Mouse (Mus musculus): ENCODE measurements at regions not wholly inside any gene's neighbourhood (a gene's known extent, or its start where the extent isn't known, plus 50 kb on each side); places are given as distances from the start of the nearest gene placed in this dataset.

- H3K4me3 ChIP-seq, result no peak overlapping the region
- H3K27ac ChIP-seq, result no peak overlapping the region
- H3K4me1 ChIP-seq, result peaks cover 4% of the 10 kb centered on the region; the same call in 1 of the 2 replicates
- H3K9me3 ChIP-seq, result no peaks in the 10 kb centered on the region
- 83% methylated on average over 12 of the region's 12 CpGs for WGBS
- no peaks in the 10 kb centered on the region for H3K27me3 ChIP-seq
- no peak for ATAC-seq (ENCODE audit: insufficient number of reproducible peaks, low FRiP score, low TSS enrichment, low read depth)
- H3K9ac ChIP-seq, result no peak overlapping the region
- H3K36me3 ChIP-seq, result no peaks in the 10 kb centered on the region
- no peak overlapping the region for H3K4me2 ChIP-seq
Observed at GRCm38 (mm10) chr10:111388545-111389320, 84.3 kb upstream of the Nap1l1 start.

DNA sequence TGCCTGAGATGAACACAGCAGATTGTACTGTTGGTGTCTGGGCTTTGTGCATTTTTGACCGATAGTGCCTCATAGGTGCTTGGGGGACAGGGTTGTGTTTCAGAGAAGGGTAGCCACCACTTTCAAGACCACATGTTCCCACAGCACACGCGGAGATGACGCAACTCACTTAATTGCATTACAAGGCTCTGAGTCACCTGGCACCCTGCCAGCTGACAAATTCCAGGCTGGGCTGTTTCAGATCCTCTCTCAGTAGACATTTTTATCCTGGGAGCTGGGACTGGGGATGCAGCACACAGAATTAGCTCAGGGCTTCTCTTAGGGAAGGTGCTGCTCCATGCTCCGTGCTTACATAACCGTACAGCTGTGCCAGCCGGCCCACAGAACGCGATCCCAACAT, 83.1 kb upstream of the Nap1l1 start:
- no peak overlapping the region for H3K4me3 ChIP-seq
- no peaks in the 10 kb centered on the region for H3K9me3 ChIP-seq
- no peak overlapping the region for H3K27ac ChIP-seq
- H3K27me3 ChIP-seq, result no peaks in the 10 kb centered on the region
- H3K36me3 ChIP-seq, result no peaks in the 10 kb centered on the region
- WGBS, result 22% methylated on average over 9 of the region's 9 CpGs
- ATAC-seq (ENCODE audit: insufficient number of reproducible peaks, low FRiP score, low TSS enrichment, low read depth), result peak; percentile 54; the same call in 1 of the 2 replicates
- no peak overlapping the region for H3K9ac ChIP-seq
- no peak overlapping the region for H3K4me2 ChIP-seq
- peaks cover 4% of the 10 kb centered on the region; the same call in 1 of the 2 replicates for H3K4me1 ChIP-seq

- H3K36me3 ChIP-seq, result no peaks in the 10 kb centered on the region
- WGBS, result 91% methylated on average over 9 of the region's 9 CpGs
- H3K4me2 ChIP-seq, result no peak overlapping the region
- no peak overlapping the region for H3K9ac ChIP-seq
- no peak for ATAC-seq (ENCODE audit: insufficient number of reproducible peaks, low FRiP score, low TSS enrichment, low read depth)
- H3K27me3 ChIP-seq, result no peaks in the 10 kb centered on the region
- no peak overlapping the region for H3K4me3 ChIP-seq
- peaks cover 7% of the 10 kb centered on the region for H3K4me1 ChIP-seq
- no peaks in the 10 kb centered on the region for H3K9me3 ChIP-seq
- H3K27ac ChIP-seq, result no peak overlapping the region
Observed at GRCm38 (mm10) chr10:111394421-111394820, 78.6 kb upstream of the Nap1l1 start.

GRCm38 (mm10) chr10:111405071-111405470, 68.0 kb upstream of the Nap1l1 start:
- Histone ChIP-seq H3K36me3 (no peaks in the 10 kb centered on the region), H3K4me1 (no peaks in the 10 kb centered on the region), H3K4me3 (no peak overlapping the region), H3K9me3 (no peaks in the 10 kb centered on the region), H3K27ac (no peak overlapping the region), H3K27me3 (no peaks in the 10 kb centered on the region), H3K9ac (no peak overlapping the region), H3K4me2 (no peak overlapping the region)
- ATAC-seq (ENCODE audit: insufficient number of reproducible peaks, low FRiP score, low TSS enrichment, low read depth), result no peak
- 90% methylated on average over 6 of the region's 6 CpGs for WGBS

DNA sequence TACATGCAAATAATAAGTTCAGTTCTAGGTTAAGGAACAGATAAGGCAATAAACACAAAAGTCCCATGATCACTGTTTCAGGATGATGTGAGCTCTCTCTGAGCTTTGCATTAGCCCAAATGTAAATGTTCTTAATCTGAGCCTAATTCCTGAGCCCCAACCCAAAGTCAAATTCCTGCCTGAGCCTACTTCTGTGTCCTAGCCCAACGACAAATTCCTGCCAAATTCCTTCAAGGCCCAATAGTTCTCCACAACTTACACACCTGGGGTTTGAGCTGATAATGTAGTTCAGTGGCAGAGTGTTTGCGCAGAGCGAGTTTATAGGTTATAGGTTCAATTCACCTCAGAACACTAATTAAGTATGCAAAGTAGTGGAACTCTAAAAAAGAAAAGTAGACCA, 64.1 kb upstream of the Nap1l1 start:
- no peak overlapping the region for H3K27ac ChIP-seq
- no peaks in the 10 kb centered on the region for H3K27me3 ChIP-seq
- H3K4me1 ChIP-seq, result no peaks in the 10 kb centered on the region
- WGBS, result 68% methylated on average over 3 of the region's 3 CpGs
- H3K9ac ChIP-seq, result no peak overlapping the region
- ATAC-seq (ENCODE audit: insufficient number of reproducible peaks, low FRiP score, low TSS enrichment, low read depth), result no peak
- H3K4me2 ChIP-seq, result no peak overlapping the region
- H3K4me3 ChIP-seq, result no peak overlapping the region
- no peaks in the 10 kb centered on the region for H3K36me3 ChIP-seq
- no peaks in the 10 kb centered on the region for H3K9me3 ChIP-seq

GRCm38 (mm10) chr10:111409497-111409896, 63.5 kb upstream of the Nap1l1 start:
- H3K9ac ChIP-seq, result no peak overlapping the region
- H3K27ac ChIP-seq, result no peak overlapping the region
- H3K4me2 ChIP-seq, result no peak overlapping the region
- 73% methylated on average over 5 of the region's 5 CpGs for WGBS
- H3K4me1 ChIP-seq, result no peaks in the 10 kb centered on the region
- no peak overlapping the region for H3K4me3 ChIP-seq
- H3K36me3 ChIP-seq, result no peaks in the 10 kb centered on the region
- H3K27me3 ChIP-seq, result no peaks in the 10 kb centered on the region
- no peak for ATAC-seq (ENCODE audit: insufficient number of reproducible peaks, low FRiP score, low TSS enrichment, low read depth)
- no peaks in the 10 kb centered on the region for H3K9me3 ChIP-seq

- no peak for ATAC-seq (ENCODE audit: insufficient number of reproducible peaks, low FRiP score, low TSS enrichment, low read depth)
- no peaks in the 10 kb centered on the region for H3K27me3 ChIP-seq
- no peaks in the 10 kb centered on the region for H3K9me3 ChIP-seq
- H3K4me3 ChIP-seq, result no peak overlapping the region
- no peak overlapping the region for H3K4me2 ChIP-seq
- 73% methylated on average over 3 of the region's 3 CpGs for WGBS
- H3K4me1 ChIP-seq, result no peaks in the 10 kb centered on the region
- no peak overlapping the region for H3K27ac ChIP-seq
- no peak overlapping the region for H3K9ac ChIP-seq
- no peaks in the 10 kb centered on the region for H3K36me3 ChIP-seq
Observed at GRCm38 (mm10) chr10:111410121-111410520, 62.9 kb upstream of the Nap1l1 start.

GRCm38 (mm10) chr10:111411533-111411932, 61.5 kb upstream of the Nap1l1 start:
- no peak for ATAC-seq (ENCODE audit: insufficient number of reproducible peaks, low FRiP score, low TSS enrichment, low read depth)
- H3K4me3 ChIP-seq, result no peak overlapping the region
- 92% methylated on average over 9 of the region's 9 CpGs for WGBS
- no peaks in the 10 kb centered on the region for H3K9me3 ChIP-seq
- H3K27me3 ChIP-seq, result no peaks in the 10 kb centered on the region
- no peaks in the 10 kb centered on the region for H3K36me3 ChIP-seq
- H3K4me1 ChIP-seq, result no peaks in the 10 kb centered on the region
- H3K9ac ChIP-seq, result no peak overlapping the region
- no peak overlapping the region for H3K27ac ChIP-seq
- H3K4me2 ChIP-seq, result no peak overlapping the region

DNA sequence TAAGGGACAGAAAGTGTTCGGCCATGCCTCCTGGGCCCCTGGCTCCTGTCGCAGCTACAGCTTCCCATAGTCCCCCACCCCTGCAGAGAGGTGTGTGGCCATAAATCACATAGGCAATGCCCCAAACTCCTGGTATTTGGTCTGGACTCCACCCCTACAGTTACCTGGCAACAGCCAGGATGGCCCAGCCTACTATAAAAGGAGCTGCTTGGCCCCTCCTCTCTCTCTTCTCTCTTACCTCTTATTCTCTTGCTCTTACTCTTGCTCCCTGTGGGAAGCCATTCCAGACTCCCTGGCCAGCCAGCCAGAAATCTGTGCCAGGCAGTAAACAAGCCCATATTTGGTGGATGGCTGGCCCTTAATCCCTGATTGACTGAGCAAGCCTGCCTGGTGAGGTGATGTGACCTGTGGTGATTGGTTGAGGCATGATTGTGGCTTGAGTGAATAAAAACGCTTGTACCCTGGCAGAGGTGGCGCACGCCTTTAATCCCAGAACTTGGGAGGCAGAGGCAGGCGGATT, 56.4 kb upstream of the Nap1l1 start:
- Histone ChIP-seq H3K4me2 (no peak overlapping the region), H3K4me1 (peaks cover 10% of the 10 kb centered on the region; the same call in 1 of the 2 replicates), H3K27ac (no peak overlapping the region), H3K9me3 (no peaks in the 10 kb centered on the region), H3K9ac (no peak overlapping the region), H3K4me3 (no peak overlapping the region), H3K27me3 (no peaks in the 10 kb centered on the region), H3K36me3 (no peaks in the 10 kb centered on the region)
- 71% methylated on average over 6 of the region's 6 CpGs for WGBS
- ATAC-seq (ENCODE audit: insufficient number of reproducible peaks, low FRiP score, low TSS enrichment, low read depth), result no peak

GRCm38 (mm10) chr10:111419375-111420194, 53.4 kb upstream of the Nap1l1 start:
- WGBS, result 15% methylated on average over 23 of the region's 23 CpGs
- H3K4me2 ChIP-seq, result peak overlapping the region; percentile 44
- no peak overlapping the region for H3K27ac ChIP-seq
- H3K9ac ChIP-seq, result no peak overlapping the region
- peaks cover 13% of the 10 kb centered on the region; the same call in 1 of the 2 replicates for H3K4me1 ChIP-seq
- H3K9me3 ChIP-seq, result no peaks in the 10 kb centered on the region
- H3K4me3 ChIP-seq, result peak overlapping the region; percentile 20
- no peaks in the 10 kb centered on the region for H3K27me3 ChIP-seq
- ATAC-seq (ENCODE audit: insufficient number of reproducible peaks, low FRiP score, low TSS enrichment, low read depth), result no peak
- H3K36me3 ChIP-seq, result no peaks in the 10 kb centered on the region

DNA sequence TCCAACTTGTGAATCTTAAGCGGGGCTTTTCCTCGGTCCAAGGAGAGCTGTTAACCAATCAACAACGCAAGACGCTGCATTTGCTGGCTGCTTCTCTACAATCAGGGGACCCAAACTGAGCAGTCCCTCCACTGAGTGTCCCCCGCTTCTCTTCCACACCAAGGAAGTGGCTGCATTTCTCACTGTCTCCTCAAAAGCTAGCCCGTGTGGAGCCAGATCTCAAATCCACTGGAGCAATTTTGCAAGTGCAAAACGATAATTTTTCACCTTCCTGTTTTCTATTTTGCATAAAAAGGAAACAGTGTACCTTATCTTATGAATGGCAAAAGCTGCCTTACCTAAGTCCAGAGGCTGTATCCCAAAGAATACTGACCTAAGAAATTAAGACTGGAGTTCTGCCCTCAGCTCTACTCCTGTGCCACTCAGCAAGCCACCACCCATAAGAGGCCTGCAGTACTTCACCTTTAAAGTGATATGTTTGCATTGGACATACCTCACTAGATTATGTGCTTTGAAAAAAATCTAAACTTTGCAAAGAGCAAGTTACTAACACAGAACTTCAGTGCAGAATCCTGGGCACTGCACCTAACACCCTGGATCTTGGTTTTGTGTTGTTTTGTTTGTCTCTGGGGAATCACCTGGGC, 52.7 kb upstream of the Nap1l1 start:
- Histone ChIP-seq H3K9ac (no peak overlapping the region), H3K4me1 (peaks cover 13% of the 10 kb centered on the region; the same call in 1 of the 2 replicates), H3K4me2 (peak overlapping the region; percentile 44), H3K36me3 (no peaks in the 10 kb centered on the region), H3K9me3 (no peaks in the 10 kb centered on the region), H3K4me3 (peak overlapping the region; percentile 20), H3K27ac (no peak overlapping the region), H3K27me3 (no peaks in the 10 kb centered on the region)
- no peak for ATAC-seq (ENCODE audit: insufficient number of reproducible peaks, low FRiP score, low TSS enrichment, low read depth)
- 10% methylated on average over 7 of the region's 7 CpGs for WGBS
